In genomic region chr3:82261976-82262375, GRCm38 (mm10) we compare ENCODE assay signal across 17 mouse cellular contexts.
DNase-seq lines count a peak whose midpoint lies in the region; ATAC-seq lines count a peak whose summit lies in the region.
"Had no signal": no experiment of that assay in that cellular context is flagged by ENCODE, and none has a peak within 500 bp of the region (broad histone marks: within the 10 kb centered on the region; RNA-seq: fewer than 3 reads in every experiment).

No protein-coding gene starts in this region.

- DNase-seq in kidney, adult 8-10 months: peak; percentile 6 to 37
- peak; percentile 14 to 51 for DNase-seq in kidney, postnatal 25 days
- no peak for DNase-seq in left cerebral cortex, postnatal 36 days (ENCODE audit: low spot score in 2 of 2)
- no peak for DNase-seq in ovary, postnatal 36 days (ENCODE audit: low spot score)
- DNase-seq: adrenal gland, postnatal 25 days; cerebellum, adult 18-20 months; lung, postnatal 36 days; right cerebral cortex, postnatal 14 days had no signal

- no peaks in the 10 kb centered on the region for H3K36me3 ChIP-seq in intestine, embryonic 16.5 days (ENCODE audit: control insufficient read depth, insufficient read depth, low read length)
- no peaks in the 10 kb centered on the region for H3K36me3 ChIP-seq in intestine, embryonic 15.5 days
- no peaks in the 10 kb centered on the region for H3K36me3 ChIP-seq in heart, embryonic 15.5 days
- H3K36me3 ChIP-seq: forebrain, embryonic 15.5 days; limb, embryonic 10.5 days; neural tube, embryonic 13.5 days had no signal

- H3K4me3 ChIP-seq in intestine, embryonic 16.5 days (ENCODE audit: low read length): no peak overlapping the region
- no peak overlapping the region for H3K4me3 ChIP-seq in intestine, embryonic 15.5 days (replicated peaks)
- H3K4me3 ChIP-seq in heart, embryonic 15.5 days: no peak overlapping the region
- H3K4me3 ChIP-seq: forebrain, embryonic 15.5 days; limb, embryonic 10.5 days; neural tube, embryonic 13.5 days had no signal

- H3K4me1 ChIP-seq in intestine, embryonic 16.5 days (ENCODE audit: control insufficient read depth, insufficient read depth, low read length): no peaks in the 10 kb centered on the region
- no peaks in the 10 kb centered on the region for H3K4me1 ChIP-seq in intestine, embryonic 15.5 days (replicated peaks)
- H3K4me1 ChIP-seq in heart, embryonic 15.5 days (replicated peaks): no peaks in the 10 kb centered on the region
- H3K4me1 ChIP-seq: forebrain, embryonic 15.5 days; limb, embryonic 10.5 days; neural tube, embryonic 13.5 days had no signal

- H3K27ac ChIP-seq in intestine, embryonic 16.5 days (ENCODE audit: low read length): no peak overlapping the region
- H3K27ac ChIP-seq in intestine, embryonic 15.5 days: no peak overlapping the region
- H3K27ac ChIP-seq in heart, embryonic 15.5 days: no peak overlapping the region
- H3K27ac ChIP-seq: forebrain, embryonic 15.5 days; limb, embryonic 10.5 days; liver, embryonic 14.5 days; neural tube, embryonic 13.5 days had no signal

- no peaks in the 10 kb centered on the region for H3K27me3 ChIP-seq in intestine, embryonic 16.5 days (replicated peaks; ENCODE audit: control insufficient read depth, insufficient read depth, low read length)
- no peaks in the 10 kb centered on the region for H3K27me3 ChIP-seq in intestine, embryonic 15.5 days (replicated peaks)
- H3K27me3 ChIP-seq in heart, embryonic 15.5 days: no peaks in the 10 kb centered on the region
- H3K27me3 ChIP-seq: forebrain, embryonic 15.5 days; neural tube, embryonic 13.5 days had no signal

- no peaks in the 10 kb centered on the region for H3K9me3 ChIP-seq in intestine, embryonic 16.5 days (ENCODE audit: control insufficient read depth, low read length)
- no peaks in the 10 kb centered on the region for H3K9me3 ChIP-seq in intestine, embryonic 15.5 days
- no peaks in the 10 kb centered on the region for H3K9me3 ChIP-seq in heart, embryonic 15.5 days (replicated peaks)
- H3K9me3 ChIP-seq: forebrain, embryonic 15.5 days; limb, embryonic 10.5 days; neural tube, embryonic 13.5 days had no signal

- intact Hi-C loops in left cerebral cortex, postnatal 36 days (cut with DNase I): no loop called here

- 59% methylated on average over 3 of the region's 3 CpGs for WGBS in intestine, embryonic 16.5 days
- WGBS in intestine, embryonic 15.5 days: 58% methylated on average over 3 of the region's 3 CpGs
- WGBS in heart, embryonic 15.5 days: 39% methylated on average over 3 of the region's 3 CpGs

- H3K9ac ChIP-seq in intestine, embryonic 16.5 days (ENCODE audit: low read depth, low read length): no peak overlapping the region
- H3K9ac ChIP-seq in intestine, embryonic 15.5 days: no peak overlapping the region
- no peak overlapping the region for H3K9ac ChIP-seq in heart, embryonic 15.5 days
- H3K9ac ChIP-seq: forebrain, embryonic 15.5 days; liver, embryonic 14.5 days; neural tube, embryonic 13.5 days had no signal

- H3K4me2 ChIP-seq in intestine, embryonic 16.5 days (ENCODE audit: low read depth, low read length): no peak overlapping the region
- no peak overlapping the region for H3K4me2 ChIP-seq in intestine, embryonic 15.5 days (replicated peaks)
- no peak overlapping the region for H3K4me2 ChIP-seq in heart, embryonic 15.5 days
- H3K4me2 ChIP-seq: forebrain, embryonic 15.5 days; midbrain, embryonic 11.5 days; neural tube, embryonic 13.5 days had no signal

- peak; percentile 36; the same call in 1 of the 2 replicates for ATAC-seq in intestine, embryonic 16.5 days
- no peak for ATAC-seq in intestine, embryonic 15.5 days
- peak; percentile 60; the same call in 1 of the 2 replicates for ATAC-seq in heart, embryonic 15.5 days (replicated peaks; ENCODE audit: insufficient number of reproducible peaks, insufficient read depth, low FRiP score, low read depth)
- ATAC-seq: forebrain, embryonic 15.5 days; hindbrain, embryonic 16.5 days had no signal

Comparison
In these comparisons a context has a peak if more than half of its experiments do, and no peak if none do; other contexts are left out.
1. DNase-seq: peak in kidney, adult 8-10 months (2 of 2) and kidney, postnatal 25 days (2 of 2); none in left cerebral cortex, postnatal 36 days (0 of 2) and ovary, postnatal 36 days (single experiment).